Mouse (Mus musculus) hindbrain, postnatal 0 days (tissue): ENCODE data around the gene Gsn. TPM values are rescaled to one million over a fixed set of nuclear protein-coding genes. Genes with fewer than 3 reads are reported as not detected.

Source experiments
- ATAC-seq: fragments of 200-750 bp; cut with Nextera tagmentation; 2 replicates; pipeline ENCODE4 v1.8.0; 2017; ENCODE audit warnings: mild to moderate bottlenecking, moderate TSS enrichment, moderate library complexity
- DNase-seq: peaks from one replicate; pipeline ENCODE4 v3.0.0-alpha.2; 2015; ENCODE audit warnings: low spot score
- H3K27ac ChIP-seq: fragments of 300-500 bp; sonication (generic); 2 replicates; pipeline ENCODE4 v1.5.1; 2014; ENCODE audit warnings: mild to moderate bottlenecking
- H3K27me3 ChIP-seq: fragments of 300-500 bp; sonication (generic); 2 replicates; pipeline ENCODE4 v1.6.1; 2014; ENCODE audit warnings: low read length, mixed read lengths; ENCODE audit not compliant: insufficient read depth
- H3K36me3 ChIP-seq: fragments of 300-500 bp; sonication (generic); 2 replicates; pipeline ENCODE4 v1.6.1; 2014; ENCODE audit warnings: low read length, mixed read lengths; ENCODE audit not compliant: insufficient read depth
- H3K4me1 ChIP-seq: fragments of 300-500 bp; sonication (generic); 2 replicates; pipeline ENCODE4 v1.6.1; 2014; ENCODE audit warnings: antibody characterized with exemption, low read length, mixed read lengths; ENCODE audit not compliant: insufficient read depth
- H3K4me2 ChIP-seq: fragments of 300-500 bp; sonication (generic); 2 replicates; pipeline ENCODE4 v1.6.1; 2014; ENCODE audit warnings: low read depth, mild to moderate bottlenecking, low read length, moderate library complexity, mixed read lengths
- H3K4me3 ChIP-seq: fragments of 300-500 bp; sonication (generic); 2 replicates; pipeline ENCODE4 v1.5.1; 2014; ENCODE audit warnings: low read length
- H3K9ac ChIP-seq: fragments of 300-500 bp; sonication (generic); replicated peaks from 2 replicates; pipeline ENCODE4 v1.6.1; 2014; ENCODE audit warnings: mild to moderate bottlenecking, low read length, moderate library complexity, mixed read lengths
- H3K9me3 ChIP-seq: fragments of 300-500 bp; sonication (generic); 2 replicates; pipeline ENCODE4 v1.6.1; 2016; ENCODE audit warnings: low read length, mixed read lengths
- CTCF ChIP-seq: IDR thresholded peaks from 2 replicates; pipeline ENCODE4 v1.5.1; 2016; ENCODE audit warnings: antibody characterized with exemption, control low read depth, low read depth
- WGBS: fragments of 180-500 bp; shearing (Covaris S2); extraction: QIAGEN DNeasy Blood & Tissue Kit; methylation state at CpG from one replicate; pipeline ENCODE4 v1.1.7; 2014; 5-methylcytosine and 5-hydroxymethylcytosine counted together
- polyA plus RNA-seq: library from polyadenylated mRNA; unstranded; fragments of >200 nt; fragmentation: Nextera tagmentation; extraction: Ambion mirVana; gene quantifications from 2 replicates; pipeline ENCODE4 v1.2.1, GENCODE M21; 2015
- total RNA-seq: library from RNA; depleted of rRNA; stranded (reverse); fragments of >200 nt; gene quantifications from 2 replicates; pipeline ENCODE4 v1.2.3, GENCODE M21; 2014

Gene Gsn
- total and polyA plus RNA-seq, 2 experiments from 2014 or later = 33.8 to 50.1 TPM

GRCm38 (mm10) chr2:35297703-35298332 lies 41.6 kb downstream of the Gsn start:
- Histone ChIP-seq H3K4me2 (no peak overlapping the region), H3K27me3 (no peaks in the 10 kb centered on the region), H3K9me3 (no peaks in the 10 kb centered on the region), H3K27ac (no peak overlapping the region), H3K9ac (no peak overlapping the region), H3K4me3 (no peak overlapping the region), H3K4me1 (no peaks in the 10 kb centered on the region; the same call in 1 of the 2 replicates), H3K36me3 (no peaks in the 10 kb centered on the region)
- ATAC-seq (peak; percentile 70), DNase-seq (peak; percentile 91)
- TF ChIP-seq CTCF = peak; percentile 100
- WGBS = 31% methylated on average over 15 of the region's 15 CpGs

DNA sequence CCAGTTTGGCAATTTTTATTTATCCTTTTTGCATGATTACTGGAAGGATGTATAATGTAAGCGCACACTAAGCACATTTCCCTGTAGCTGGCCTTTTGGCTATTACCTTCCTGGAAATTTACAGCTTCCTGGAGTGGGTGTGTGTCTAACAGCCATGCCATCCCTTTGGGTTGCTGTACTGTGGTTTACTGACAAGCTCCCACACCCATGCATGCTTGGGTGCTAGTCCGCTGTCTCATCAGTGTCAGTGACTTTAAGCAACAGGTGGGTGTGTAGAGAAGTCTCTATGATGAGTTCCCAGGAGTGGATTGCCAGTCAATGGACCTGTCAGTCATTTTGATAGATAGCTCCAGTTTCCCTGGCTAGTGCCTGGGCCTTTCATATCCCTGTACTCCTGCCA lies 43.3 kb downstream of the Gsn start:
- TF ChIP-seq CTCF = no peak
- Histone ChIP-seq H3K27ac (no peak overlapping the region), H3K4me2 (no peak overlapping the region), H3K4me1 (no peaks in the 10 kb centered on the region; the same call in 1 of the 2 replicates), H3K4me3 (no peak overlapping the region), H3K36me3 (no peaks in the 10 kb centered on the region), H3K9me3 (no peaks in the 10 kb centered on the region), H3K9ac (no peak overlapping the region), H3K27me3 (no peaks in the 10 kb centered on the region)
- 95% methylated on average over 2 of the region's 2 CpGs for WGBS
- DNase-seq = no peak
- no peak for ATAC-seq

GRCm38 (mm10) chr2:35302049-35302885 lies 46.1 kb downstream of the Gsn start:
- 72% methylated on average over 13 of the region's 13 CpGs for WGBS
- Histone ChIP-seq H3K4me3 (no peak overlapping the region), H3K9ac (no peak overlapping the region), H3K36me3 (no peaks in the 10 kb centered on the region), H3K27me3 (no peaks in the 10 kb centered on the region), H3K4me1 (no peaks in the 10 kb centered on the region; the same call in 1 of the 2 replicates), H3K27ac (no peak overlapping the region), H3K9me3 (no peaks in the 10 kb centered on the region), H3K4me2 (no peak overlapping the region)
- TF ChIP-seq CTCF = no peak
- DNase-seq (no peak), ATAC-seq (no peak)

DNA sequence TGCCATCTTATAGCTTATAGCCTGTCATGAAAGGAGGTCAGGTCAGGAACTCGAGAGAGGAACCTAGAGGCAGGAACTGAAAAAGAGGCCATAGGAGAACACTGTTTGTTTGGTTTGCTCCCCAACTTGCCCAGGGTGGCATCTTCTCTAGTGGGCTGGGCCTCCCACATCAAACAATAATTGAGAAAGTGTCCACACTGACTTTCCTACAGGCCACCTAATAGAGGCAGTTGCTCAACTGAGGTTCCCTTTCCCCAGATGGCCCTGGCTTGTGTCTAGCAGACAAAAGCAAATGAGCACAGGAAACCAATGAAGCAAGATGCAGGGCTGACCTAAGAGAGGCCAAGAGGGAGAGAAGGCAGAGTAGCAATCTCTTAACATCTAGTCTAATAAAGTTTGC lies 52.0 kb downstream of the Gsn start:
- TF ChIP-seq CTCF = no peak
- H3K27ac ChIP-seq = no peak overlapping the region
- WGBS = 63% methylated on average over 1 of the region's 1 CpGs
- H3K27me3 ChIP-seq = no peaks in the 10 kb centered on the region
- H3K9ac ChIP-seq = no peak overlapping the region
- H3K4me2 ChIP-seq = no peak overlapping the region
- H3K9me3 ChIP-seq = no peaks in the 10 kb centered on the region
- ATAC-seq (no peak), DNase-seq (no peak)
- no peaks in the 10 kb centered on the region for H3K36me3 ChIP-seq
- H3K4me1 ChIP-seq = no peaks in the 10 kb centered on the region
- H3K4me3 ChIP-seq = no peak overlapping the region

DNA sequence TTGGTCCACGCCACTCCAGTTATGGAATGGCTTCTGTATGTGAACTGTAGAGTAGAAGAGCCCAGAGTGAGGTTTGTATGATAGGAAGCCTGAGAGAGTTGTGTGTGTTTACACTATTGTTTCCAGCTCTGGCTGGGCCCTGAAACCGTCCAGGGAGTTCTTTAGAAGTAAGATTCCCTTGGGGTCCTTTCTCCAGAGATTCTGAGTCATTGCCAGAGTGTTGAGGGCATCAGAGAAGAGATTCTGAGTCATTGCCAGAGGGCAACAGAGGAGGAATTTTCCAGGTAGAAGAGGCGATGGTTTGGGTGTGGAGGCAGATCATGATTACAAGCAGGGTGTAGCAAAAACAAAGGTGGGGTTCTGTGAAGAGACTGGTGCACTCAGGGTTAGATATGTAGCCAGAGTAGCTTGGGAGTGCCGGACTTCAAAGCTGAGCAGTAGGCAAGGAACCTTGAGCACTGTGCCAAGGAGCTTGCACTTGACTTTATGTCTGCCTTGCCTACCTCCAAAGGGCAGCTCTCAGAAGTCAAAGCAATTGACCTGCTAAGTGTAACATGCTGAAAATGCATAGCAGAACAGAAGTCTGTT lies 53.8 kb downstream of the Gsn start:
- Histone ChIP-seq H3K4me3 (no peak overlapping the region), H3K4me2 (no peak overlapping the region), H3K36me3 (no peaks in the 10 kb centered on the region), H3K27ac (no peak overlapping the region), H3K4me1 (no peaks in the 10 kb centered on the region), H3K27me3 (no peaks in the 10 kb centered on the region), H3K9me3 (no peaks in the 10 kb centered on the region), H3K9ac (no peak overlapping the region)
- 90% methylated on average over 4 of the region's 4 CpGs for WGBS
- no peak for ATAC-seq
- no peak for TF ChIP-seq CTCF
- no peak for DNase-seq

- Histone ChIP-seq H3K27ac (no peak overlapping the region), H3K36me3 (no peaks in the 10 kb centered on the region), H3K9me3 (no peaks in the 10 kb centered on the region), H3K27me3 (no peaks in the 10 kb centered on the region), H3K4me1 (no peaks in the 10 kb centered on the region), H3K4me2 (no peak overlapping the region), H3K4me3 (no peak overlapping the region), H3K9ac (no peak overlapping the region)
- DNase-seq (no peak), ATAC-seq (no peak)
- no peak for TF ChIP-seq CTCF
- 38% methylated on average over 3 of the region's 3 CpGs for WGBS
These were observed 58.1 kb downstream of the Gsn start for GRCm38 (mm10) chr2:35314300-35314699.

DNA sequence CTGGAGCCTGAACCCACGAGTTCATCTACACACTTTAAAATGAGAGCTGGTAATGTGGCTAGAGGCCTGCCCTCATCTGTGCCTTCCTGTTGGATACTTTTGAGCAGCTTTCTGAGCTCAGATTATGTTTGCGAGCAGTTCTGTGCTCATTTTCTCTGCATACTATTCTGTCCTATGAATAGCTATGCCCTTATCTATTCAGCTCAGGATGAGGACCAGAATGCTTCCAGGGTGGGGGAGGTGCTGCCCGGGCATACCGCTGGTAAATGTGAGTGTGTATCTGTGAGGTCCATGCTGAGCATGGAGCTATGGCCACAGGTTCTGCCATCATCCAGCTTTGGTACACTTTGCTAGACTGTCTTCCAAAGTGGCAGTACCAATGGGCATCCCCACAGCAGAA lies 61.4 kb downstream of the Gsn start:
- ATAC-seq = no peak
- 82% methylated on average over 4 of the region's 4 CpGs for WGBS

More for the DNA sequence above, 61.4 kb downstream of the Gsn start:
- Histone ChIP-seq H3K9me3 (no peaks in the 10 kb centered on the region), H3K4me2 (no peak overlapping the region), H3K4me3 (no peak overlapping the region), H3K27ac (no peak overlapping the region), H3K4me1 (peaks cover 9% of the 10 kb centered on the region), H3K36me3 (no peaks in the 10 kb centered on the region), H3K27me3 (no peaks in the 10 kb centered on the region), H3K9ac (no peak overlapping the region)
- DNase-seq = no peak
- TF ChIP-seq CTCF = no peak
